Mouse (Mus musculus): ENCODE data around the gene Il1rap.

Gene Il1rap

GRCm38 (mm10) chr16:26612499-26613220, 31.2 kb downstream of the Il1rap start:
- no peak for DNase-seq (ENCODE audit: low spot score in 2 of 2)

- no peak for DNase-seq (ENCODE audit: low spot score in 2 of 2)
Measured at GRCm38 (mm10) chr16:26623141-26623540, 41.6 kb downstream of the Il1rap start.

- no peak for DNase-seq (ENCODE audit: low spot score in 2 of 2)
Measured at GRCm38 (mm10) chr16:26626065-26626464, 44.6 kb downstream of the Il1rap start.

GRCm38 (mm10) chr16:26634800-26635199, 53.3 kb downstream of the Il1rap start:
- DNase-seq (ENCODE audit: low spot score in 2 of 2): no peak

GRCm38 (mm10) chr16:26643077-26643476, 61.6 kb downstream of the Il1rap start:
- no peak for DNase-seq (ENCODE audit: low spot score in 2 of 2)

- no peak for DNase-seq (ENCODE audit: low spot score in 2 of 2)
Measured at GRCm38 (mm10) chr16:26646066-26646465, 64.6 kb downstream of the Il1rap start.

- no peak for DNase-seq (ENCODE audit: low spot score in 2 of 2)
Measured at GRCm38 (mm10) chr16:26647036-26647435, 65.5 kb downstream of the Il1rap start.

- no peak for DNase-seq (ENCODE audit: low spot score in 2 of 2)
Measured at GRCm38 (mm10) chr16:26662722-26663436, 81.4 kb downstream of the Il1rap start.

- DNase-seq (ENCODE audit: low spot score in 2 of 2): no peak
Measured at GRCm38 (mm10) chr16:26666401-26666800, 84.9 kb downstream of the Il1rap start.

- no peak for DNase-seq (ENCODE audit: low spot score in 2 of 2)
Measured at GRCm38 (mm10) chr16:26669081-26669480, 87.6 kb downstream of the Il1rap start.

- DNase-seq (ENCODE audit: low spot score in 2 of 2): no peak
Measured at GRCm38 (mm10) chr16:26680381-26680780, 98.9 kb downstream of the Il1rap start.

- DNase-seq (ENCODE audit: low spot score in 2 of 2): no peak
Measured at GRCm38 (mm10) chr16:26689771-26690170, 108.3 kb downstream of the Il1rap start.

GRCm38 (mm10) chr16:26691294-26691693, 109.8 kb downstream of the Il1rap start:
- no peak for DNase-seq (ENCODE audit: low spot score in 2 of 2)

GRCm38 (mm10) chr16:26698076-26698475, 116.6 kb downstream of the Il1rap start:
- no peak for DNase-seq (ENCODE audit: low spot score in 2 of 2)

GRCm38 (mm10) chr16:26700440-26701103, 119.1 kb downstream of the Il1rap start:
- no peak for DNase-seq (ENCODE audit: low spot score in 2 of 2)

- no peak for DNase-seq (ENCODE audit: low spot score in 2 of 2)
Measured at GRCm38 (mm10) chr16:26705658-26706371, 124.3 kb downstream of the Il1rap start.

- DNase-seq (ENCODE audit: low spot score in 2 of 2): no peak
Measured at GRCm38 (mm10) chr16:26706503-26706902, 125.0 kb downstream of the Il1rap start.

GRCm38 (mm10) chr16:26710922-26711321, 129.4 kb downstream of the Il1rap start:
- no peak for DNase-seq (ENCODE audit: low spot score in 2 of 2)

GRCm38 (mm10) chr16:26713538-26714316, 132.2 kb downstream of the Il1rap start:
- no peak for DNase-seq (ENCODE audit: low spot score in 2 of 2)

- no peak for DNase-seq (ENCODE audit: low spot score in 2 of 2)
Measured at GRCm38 (mm10) chr16:26722464-26722863, 141.0 kb downstream of the Il1rap start.
